14 mouse cellular contexts compared by ENCODE assay signal in the genomic region with DNA sequence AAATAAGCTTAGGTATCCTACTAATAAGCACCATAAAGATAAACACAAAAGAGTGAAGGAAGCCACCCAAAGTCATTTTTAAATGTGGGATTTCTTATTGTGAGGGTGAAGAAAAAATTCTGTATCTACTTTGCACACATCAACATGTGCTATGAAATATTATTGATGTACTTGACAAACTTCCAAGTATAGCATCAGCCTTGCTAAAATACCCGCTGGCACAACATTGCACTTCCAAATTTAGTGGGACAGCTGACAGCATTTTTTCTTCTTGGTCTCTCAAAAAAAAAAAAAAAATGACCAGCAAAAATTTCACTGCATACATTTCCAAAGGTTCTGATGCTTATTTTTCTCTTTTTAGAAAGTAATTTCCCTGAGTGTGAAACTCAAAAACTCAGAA.
DNase-seq lines count a peak whose midpoint lies in the region.
"Had no signal": no experiment of that assay in that cellular context is flagged by ENCODE, and none has a peak within 500 bp of the region (broad histone marks: within the 10 kb centered on the region; RNA-seq: fewer than 3 reads in every experiment).

No protein-coding gene starts in this region.

- DNase-seq in cerebellum, adult 9-10 months = peak; percentile 68
- DNase-seq in cerebellum, adult 11 months = no peak
- DNase-seq in left cerebral cortex, adult 11 months (ENCODE audit: low spot score) = peak; percentile 7
- no peak for DNase-seq in left cerebral cortex, adult 9 months (ENCODE audit: low spot score in 2 of 2)
- DNase-seq in brain, adult 2 months (ENCODE audit: low read depth, low spot score) = peak; percentile 78
- DNase-seq in telencephalon, adult 2 months (ENCODE audit: low read depth, low spot score) = peak; percentile 48
- DNase-seq in urinary bladder, postnatal 4 days (ENCODE audit: low spot score in 2 of 2) = no peak
- DNase-seq: adrenal gland, adult 2 months; adrenal gland, postnatal 25 days; embryo, embryonic 11 days; gastrocnemius, postnatal 10 days; heart, adult 18-20 months; heart, postnatal 10 days; heart, postnatal 4 days had no signal

Comparison
In these comparisons a context has a peak if more than half of its experiments do, and no peak if none do; other contexts are left out.
1. DNase-seq: peak in cerebellum, adult 9-10 months (single experiment), left cerebral cortex, adult 11 months (single experiment), brain, adult 2 months (single experiment) and telencephalon, adult 2 months (single experiment); none in cerebellum, adult 11 months (single experiment), left cerebral cortex, adult 9 months (0 of 2) and urinary bladder, postnatal 4 days (0 of 2).